Mouse (Mus musculus) embryo, embryonic 11.5 days (tissue): ENCODE results near the gene Atp8b2.
A peak's percentile ranks its signal among the peaks of the same experiment; 100 is the strongest.

ENCODE experiments used
- DNase-seq: peaks from one replicate; pipeline ENCODE4 v3.0.0-alpha.2; 2012; ENCODE audit warnings: low read depth, low spot score

Gene Atp8b2

DNA sequence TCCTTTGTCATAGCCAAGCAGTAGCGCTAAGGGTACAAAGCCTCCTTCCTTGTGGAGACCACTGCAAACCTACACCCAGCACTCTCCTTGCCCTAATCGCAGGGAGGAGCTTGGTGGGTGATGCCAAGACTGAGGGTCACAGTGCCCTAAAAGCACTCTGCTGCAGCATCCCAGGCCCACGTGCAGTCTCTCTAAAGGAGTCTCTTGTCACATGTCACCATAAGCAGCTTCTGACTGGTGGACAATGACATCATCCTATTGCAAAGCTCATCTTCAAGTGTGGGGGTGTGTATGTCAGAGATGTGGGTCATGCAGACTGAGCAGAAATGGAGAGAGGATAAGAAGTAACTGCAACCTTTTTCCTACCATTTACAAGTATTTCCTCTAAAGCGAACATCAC, 3.9 kb downstream of the Atp8b2 start:
- DNase-seq, result no peak

DNA sequence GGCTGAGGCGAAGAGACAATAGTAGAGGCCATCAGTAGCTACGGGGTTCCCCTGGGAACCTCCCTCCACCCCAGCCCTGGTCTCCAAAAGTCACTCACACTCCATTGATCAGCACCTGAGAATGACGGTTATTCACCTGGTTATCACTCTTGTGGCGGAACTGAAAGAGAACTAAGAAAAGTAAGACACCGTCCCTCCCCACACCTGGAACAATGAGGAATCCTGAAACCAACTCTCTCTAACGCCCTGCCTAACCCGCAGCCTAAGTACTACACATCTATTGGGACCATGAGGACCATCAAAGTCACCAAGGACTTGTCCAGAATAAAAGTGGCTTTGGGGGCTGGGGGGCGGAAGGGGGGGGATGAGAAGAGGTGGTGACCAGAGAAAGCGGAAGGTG, 5.4 kb downstream of the Atp8b2 start:
- DNase-seq, result no peak

DNA sequence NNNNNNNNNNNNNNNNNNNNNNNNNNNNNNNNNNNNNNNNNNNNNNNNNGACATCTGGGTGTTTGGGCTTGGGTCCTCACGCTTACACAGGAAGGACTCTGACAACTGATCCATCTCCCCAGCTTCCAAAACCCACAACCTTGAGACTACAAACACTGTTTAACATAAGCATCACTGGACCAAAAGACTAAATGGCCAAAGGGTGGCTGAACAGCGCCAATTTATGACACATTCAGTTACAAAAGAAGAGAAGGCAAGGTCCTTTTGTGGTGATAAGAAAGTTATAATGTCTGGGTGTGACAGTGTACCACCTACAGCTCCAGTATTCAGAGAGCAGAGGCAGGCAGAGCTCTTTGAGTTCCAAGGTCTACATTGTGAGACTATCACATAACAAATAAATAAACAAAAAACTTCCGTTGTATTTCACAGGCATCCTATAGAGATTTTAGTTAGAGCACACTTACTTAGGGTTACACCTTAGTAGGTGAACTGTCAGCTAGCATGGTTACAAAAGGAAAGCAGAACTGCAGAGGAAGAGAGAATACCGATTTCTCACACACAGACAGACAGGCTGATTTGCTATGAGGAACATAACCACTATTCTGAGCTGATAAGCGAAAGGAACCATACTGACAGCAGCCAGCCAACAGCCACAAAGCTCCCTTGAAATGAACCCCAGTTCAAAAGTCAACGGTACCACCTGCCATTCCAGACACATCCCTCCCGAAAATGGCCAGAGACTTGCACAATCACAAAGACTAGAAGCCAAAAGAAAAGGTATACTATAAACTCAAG, 6.9 kb downstream of the Atp8b2 start:
- DNase-seq, result no peak

DNA sequence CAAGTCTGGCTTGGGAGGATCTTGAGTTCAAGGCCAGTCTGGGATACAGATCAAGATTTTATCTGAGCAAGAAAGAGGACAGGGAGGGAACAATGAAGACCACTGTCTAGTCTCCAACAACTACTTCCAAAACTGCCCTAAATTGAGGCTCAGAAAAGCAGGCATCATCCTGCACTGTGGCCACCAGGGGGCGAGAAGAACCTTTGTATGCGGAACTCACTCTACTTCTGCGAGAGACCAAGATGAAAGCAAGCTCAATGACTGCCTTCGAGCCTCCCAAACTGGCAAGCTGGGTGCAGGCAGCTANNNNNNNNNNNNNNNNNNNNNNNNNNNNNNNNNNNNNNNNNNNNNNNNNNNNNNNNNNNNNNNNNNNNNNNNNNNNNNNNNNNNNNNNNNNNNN, 9.9 kb downstream of the Atp8b2 start:
- DNase-seq, result peak; percentile 64

DNA sequence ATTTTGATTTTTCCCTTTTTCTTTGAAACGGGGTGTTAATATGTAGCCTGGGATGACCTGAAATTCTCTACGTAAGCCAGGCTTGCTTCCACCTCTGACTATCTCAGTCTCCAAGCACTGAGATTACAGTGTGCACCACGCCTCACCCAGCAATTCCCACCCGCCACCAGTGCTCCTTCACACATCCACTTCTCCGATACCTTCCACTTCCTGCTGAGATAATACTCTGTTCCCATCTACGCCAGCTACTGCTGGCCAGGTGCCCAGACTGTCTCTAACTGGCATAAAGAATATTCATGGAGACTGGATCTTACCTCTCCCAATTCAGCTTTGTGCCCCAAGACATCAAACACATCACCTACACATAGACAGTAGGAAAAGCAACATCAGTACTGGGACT, 14.7 kb downstream of the Atp8b2 start:
- no peak for DNase-seq

DNA sequence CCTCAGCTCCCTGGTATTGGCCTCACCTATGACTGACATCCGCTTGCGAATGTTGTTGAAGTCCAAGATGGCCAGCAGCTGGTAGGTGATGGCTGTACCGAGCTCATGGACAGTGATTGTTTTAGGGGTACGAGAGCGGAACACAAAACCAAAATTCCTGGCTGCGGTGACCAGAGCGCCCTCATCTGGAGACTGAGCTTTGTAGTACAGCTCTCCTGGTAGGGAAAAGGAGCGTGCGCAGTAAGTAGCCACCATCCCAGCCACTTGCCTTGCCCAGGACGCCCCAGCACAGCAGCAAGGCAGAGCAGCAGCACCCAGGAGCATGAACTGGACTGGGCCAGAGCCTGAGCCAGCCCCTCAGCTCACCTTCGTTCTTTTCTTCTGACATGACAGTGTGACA, 15.3 kb downstream of the Atp8b2 start:
- DNase-seq, result no peak

DNA sequence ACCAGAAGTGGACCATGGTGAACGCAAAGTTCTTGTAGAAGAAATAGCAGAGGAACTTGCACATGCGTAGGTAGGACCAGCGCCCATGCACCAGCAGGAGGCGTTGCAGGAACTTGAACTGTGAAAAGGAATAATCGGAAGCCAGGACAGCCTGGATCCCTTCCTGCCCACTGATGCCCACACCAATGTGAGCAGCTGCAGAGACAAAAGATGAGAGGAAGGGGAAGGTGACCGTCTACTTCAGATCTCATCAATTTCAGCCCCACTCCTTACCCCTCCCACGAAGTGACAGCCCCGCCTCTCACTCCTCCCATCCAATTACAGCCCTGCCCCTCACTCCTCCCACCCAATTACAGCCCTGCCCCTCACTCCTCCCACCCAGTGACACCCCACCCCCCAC, 18.3 kb downstream of the Atp8b2 start:
- no peak for DNase-seq

DNA sequence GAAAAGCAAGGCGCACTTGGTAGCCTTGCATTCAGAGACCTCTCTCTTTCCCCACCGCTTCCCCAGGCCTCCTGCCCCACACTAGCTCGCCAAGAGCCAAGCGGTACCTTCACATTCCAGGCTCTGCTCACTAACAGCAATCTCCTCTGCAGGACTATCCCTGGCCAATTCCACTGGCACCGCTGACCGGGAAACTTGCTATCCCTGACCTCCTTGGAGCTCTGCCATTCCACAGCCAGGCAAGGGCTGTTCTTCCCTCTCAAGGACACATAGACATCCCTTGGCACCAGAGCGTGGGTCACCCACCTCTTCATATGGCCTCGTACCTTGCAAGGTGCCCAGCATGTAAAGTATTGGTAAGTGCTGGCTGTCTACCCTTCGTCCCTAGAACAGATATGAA, 20.4 kb downstream of the Atp8b2 start:
- no peak for DNase-seq

DNA sequence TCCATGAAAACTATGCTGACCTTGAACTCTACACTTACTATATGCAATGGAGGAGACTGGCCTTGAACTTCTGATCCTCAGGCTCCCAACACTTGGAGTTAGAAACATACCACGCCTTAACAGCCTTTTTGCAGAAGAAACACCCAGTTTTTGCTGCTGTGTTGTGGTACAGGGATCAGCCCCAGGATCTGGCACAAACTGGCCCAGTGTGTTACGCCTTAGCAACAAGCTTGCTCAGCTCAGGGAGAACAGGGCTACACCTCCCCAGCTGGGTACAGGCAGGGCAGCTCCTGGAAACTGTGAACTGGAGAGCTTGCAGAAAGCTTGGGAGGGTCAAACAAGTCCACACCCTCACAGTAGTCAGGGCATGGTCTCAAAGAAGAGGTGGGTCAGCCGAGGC, 26.8 kb downstream of the Atp8b2 start:
- no peak for DNase-seq

DNA sequence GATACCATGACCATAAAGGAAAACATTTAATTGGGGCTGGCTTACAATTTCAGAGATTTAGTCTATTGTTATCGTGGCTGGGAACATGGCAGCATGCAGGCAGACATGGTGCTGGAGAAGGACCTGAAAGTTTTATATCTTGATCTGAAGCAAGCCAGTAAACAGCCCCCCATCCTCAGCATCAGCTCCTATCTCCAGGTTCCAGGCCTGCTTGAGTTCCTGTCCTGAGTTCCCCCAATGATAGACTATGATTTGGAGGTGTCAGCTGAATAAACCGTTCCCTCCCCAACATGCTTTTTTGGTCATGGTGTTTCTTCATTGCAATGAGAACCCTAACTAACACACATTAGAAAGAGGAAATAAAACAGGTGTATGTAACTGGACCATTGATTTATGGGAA, 30.4 kb downstream of the Atp8b2 start:
- no peak for DNase-seq

DNA sequence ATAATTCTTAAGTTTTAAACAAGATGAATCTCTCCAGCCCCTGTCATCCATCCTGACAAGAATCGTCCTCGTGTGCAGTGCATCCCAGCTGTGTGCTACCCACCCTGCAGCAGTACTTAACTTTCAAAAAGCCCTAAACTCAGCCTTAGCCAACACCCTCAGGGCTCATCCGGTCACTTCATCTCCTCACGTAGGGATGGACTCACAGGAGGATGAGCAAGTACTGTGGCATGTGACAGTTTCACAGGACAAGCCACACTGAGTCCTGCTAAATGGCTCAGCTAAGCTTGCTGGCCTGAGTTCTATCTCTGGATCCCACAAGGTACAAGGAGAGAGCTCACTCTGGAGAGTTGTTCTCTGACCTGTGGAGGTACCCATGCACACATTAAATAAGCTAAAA, 34.4 kb downstream of the Atp8b2 start:
- DNase-seq, result no peak

DNA sequence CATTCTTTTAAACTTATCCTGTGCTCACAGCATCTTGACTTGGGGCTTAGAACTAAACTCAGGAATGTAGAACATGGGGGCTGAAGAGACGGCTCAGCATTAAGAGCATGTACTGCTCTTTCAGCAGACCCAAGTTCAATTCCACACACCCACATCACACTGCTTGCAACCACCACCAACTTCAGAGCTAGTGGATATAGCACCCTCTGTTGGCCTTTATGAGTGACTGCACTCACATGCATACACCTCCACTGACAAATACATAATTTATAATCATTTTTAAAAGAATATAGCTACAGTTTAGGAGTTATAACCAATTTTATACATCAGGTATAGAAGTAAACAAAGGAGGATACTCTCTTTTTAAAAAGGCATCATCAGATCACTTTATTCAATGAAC, 36.9 kb downstream of the Atp8b2 start:
- DNase-seq, result no peak

DNA sequence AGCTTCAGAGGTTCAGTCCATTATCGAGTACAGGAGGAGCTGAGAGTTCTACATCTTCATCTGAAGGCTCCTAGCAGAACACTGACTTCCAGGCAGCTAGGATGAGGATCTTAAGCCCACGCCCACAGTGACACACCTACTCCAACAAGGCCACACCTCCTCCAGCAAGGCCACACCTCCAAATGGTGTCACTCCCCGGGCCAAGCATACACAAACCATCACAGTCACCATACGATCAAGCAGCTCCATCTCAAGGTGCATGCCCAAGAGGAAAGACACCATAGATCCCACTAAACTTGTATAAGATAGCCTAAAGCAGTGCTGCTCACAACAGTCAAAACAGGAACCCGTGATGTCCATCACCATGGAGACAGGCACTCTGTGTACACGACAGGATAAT, 42.6 kb downstream of the Atp8b2 start:
- no peak for DNase-seq

DNA sequence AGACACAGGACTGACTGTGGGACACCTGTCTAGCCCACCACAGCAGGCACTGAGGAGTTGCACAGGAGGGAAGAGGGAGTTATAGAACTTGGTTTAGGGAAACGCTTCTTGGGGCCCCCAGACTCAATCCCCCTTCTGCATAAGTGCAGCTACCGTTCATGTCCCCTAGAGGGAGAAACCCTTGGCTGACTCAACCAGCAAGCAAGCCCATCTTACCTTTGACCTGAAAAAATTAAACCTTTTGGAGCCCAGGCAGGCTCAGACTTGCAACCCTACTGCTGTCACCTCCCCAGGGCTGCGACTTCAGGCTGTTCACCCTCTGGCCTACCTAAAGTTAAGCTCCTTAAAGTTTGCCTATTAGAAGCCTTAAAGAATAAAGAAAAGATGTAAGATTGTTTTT, 45.9 kb downstream of the Atp8b2 start:
- no peak for DNase-seq

DNA sequence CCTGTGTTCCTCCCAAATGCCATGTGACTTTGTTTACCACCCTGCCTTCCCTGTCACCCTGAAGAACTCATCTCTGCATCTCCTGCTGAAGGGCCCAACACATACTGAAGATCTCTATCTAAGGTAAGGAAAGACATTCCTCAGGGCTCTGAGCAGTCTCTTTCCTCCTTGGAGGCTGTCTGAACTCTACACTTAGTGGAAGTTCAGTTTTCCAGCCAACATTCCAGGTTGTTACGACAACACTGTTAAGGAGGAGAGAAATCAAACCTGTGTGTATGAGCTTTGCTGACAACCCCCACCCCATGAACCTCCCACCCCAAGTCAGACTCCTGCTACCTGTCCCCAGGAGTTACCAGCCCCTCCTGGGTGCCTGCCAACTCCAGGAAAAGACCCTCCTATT, 46.7 kb downstream of the Atp8b2 start:
- no peak for DNase-seq

DNA sequence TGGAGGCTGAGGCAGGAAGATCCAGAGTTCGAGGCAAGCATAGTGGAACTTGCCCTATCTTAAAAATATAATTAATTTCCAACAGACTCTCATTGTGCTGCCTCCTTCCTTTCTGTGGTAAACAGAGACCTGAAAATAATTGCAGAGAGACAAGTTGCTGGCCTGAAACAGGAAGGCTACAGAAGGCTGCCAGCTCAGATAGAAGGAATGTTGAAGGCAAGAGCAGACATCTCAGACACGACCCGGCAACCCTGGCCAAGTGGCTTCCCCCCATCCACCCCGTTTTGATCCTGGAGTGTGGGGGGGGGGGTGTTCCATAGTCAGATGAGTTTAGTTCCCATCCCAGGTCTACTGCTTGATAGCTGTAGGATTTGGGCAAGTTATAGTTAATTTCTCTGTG, 48.6 kb downstream of the Atp8b2 start:
- DNase-seq, result no peak

DNA sequence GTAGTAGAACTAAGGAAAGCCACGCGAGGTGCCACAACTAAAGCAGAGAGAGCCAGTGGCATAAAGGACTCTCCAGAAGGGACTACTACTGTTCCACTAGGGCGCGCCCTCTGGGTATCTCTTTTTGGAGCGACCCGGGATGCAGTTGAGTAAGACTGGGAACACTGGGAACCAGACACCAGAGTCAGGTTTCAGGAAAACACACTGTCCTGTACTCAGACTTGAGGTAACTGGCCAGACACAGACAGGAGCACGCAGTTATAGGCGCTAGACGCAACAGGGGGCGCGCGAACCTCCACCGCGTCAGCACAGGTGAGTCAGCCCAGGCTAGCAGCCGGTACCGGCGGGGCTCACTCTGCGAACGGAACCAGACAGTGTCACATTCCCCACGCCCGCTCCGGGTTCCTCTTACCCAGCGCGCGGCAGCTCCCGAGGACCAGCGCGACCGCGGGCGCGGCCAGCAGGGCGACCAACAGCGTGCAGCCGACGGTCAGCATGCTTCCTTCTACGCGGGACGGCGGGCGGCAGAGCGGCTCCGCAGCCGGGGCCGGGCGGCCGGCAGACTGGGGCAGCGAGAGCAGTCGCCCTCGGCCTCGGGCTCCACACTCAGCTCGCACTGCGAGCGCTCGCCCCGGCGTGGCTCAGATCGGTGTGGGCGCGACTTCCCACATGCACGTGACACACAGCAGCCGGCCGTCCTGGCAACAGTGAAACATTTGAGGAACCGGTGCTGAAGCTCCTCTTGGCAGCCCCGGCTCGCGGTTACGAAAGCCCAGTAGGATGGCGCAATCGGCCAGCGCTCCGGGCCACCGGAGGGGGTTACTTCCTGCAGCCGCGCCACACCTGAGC, 50.5 kb downstream of the Atp8b2 start, which contains the start of gene Il6ra:
TSS of gene Il6ra (minus strand) at position 654 of the 849 bp plus-strand sequence.
- DNase-seq, result peak; percentile 44

DNA sequence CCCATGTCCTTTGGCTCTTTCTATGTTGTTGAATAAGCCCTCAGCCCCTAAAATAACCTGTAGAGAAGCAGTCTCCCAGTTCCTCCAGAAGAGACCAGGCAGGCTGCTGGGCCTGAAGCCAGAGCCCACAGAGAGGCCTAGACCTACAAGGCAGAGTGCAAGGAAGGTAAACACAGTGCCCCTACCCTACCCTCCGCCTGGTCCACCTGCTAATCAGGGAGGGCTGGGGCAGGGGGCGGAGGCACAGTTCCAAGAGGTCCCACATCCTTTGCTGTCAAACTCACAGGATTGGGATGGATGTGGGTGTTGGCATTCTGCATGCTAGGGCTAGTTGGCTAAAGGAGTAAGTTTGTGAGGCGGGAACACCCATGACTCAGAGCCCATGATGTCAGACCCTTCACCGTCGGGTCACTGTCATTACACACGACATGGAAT, 51.2 kb downstream of the Atp8b2 start:
- DNase-seq, result no peak

DNA sequence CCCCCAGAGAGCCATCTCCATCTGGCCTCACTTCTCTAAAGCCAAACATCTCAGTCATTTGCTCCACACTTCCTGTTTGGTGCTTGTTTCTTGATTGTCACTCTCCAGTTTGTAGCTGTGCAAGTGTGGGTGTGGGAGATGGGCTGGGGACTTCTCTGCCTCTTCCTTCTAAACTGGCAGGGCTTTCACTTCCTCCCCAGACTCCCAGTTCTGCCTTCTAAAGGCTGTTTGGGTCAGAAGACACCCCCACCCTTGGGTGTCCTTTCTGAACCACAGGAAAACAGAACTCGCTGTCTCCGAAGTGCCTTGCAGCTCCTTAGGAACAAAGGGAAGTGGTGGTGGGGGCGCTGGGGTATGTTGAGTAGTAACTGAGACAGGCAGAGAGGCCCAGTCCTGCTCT, 52.1 kb downstream of the Atp8b2 start:
- no peak for DNase-seq

DNA sequence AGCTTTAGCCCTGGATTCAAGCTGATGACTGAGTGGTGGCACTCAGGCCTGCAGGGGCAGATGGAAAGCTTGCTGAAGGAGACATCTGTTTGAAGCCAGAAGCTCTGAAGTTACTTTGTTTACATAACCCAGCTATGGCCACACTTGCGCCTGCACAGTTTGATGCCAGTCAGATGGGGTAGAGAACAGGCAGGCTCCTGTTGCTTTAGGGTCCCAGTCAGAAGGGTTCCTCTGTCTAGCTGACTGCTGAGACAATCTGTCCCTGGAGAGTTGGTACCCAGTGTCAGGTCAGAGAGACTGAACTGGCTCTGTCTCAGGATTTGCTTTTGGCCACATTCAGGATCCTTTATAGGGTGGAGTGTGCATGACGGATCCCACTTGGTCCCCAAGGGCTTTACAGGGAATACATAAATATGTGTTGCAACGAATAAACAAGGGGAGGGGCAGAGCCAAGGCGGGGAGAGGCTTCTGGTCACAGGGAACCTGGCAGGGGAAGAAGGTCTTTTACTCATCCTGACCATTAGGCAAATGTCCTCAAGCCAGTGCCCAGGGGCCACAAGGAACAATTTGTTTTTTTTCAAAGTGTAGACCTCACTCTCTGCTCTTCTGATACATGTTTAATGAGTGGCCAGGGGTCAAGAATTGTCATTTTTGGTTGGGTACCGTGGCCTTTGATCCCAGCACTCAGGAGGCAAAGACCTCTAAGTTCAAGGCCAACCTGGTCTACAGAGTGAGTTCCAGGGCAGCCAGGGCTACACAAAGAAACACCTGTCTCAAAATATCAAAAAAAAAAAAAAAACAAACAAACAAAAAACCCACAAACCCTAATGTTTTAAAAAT, 53.4 kb downstream of the Atp8b2 start:
- no peak for DNase-seq

DNA sequence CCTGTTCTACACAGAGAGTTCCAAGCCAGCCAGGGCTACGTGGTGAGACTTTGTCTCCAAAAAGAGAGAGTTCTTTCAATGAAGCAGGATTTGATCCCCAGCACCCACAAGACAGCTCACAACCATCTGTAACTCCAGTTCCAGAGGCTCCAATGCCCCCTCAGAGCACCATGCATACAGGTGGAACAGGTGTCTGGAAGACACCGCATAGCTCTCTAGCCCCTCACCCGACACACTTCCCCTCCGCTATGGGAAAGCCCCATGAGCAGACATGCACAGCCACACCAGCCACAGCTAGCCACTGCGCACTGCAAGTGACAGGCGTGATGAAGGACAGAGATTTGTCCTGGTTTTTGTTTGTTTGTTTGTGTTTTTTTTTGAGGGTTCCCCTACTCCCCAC, 54.5 kb downstream of the Atp8b2 start:
- no peak for DNase-seq

DNA sequence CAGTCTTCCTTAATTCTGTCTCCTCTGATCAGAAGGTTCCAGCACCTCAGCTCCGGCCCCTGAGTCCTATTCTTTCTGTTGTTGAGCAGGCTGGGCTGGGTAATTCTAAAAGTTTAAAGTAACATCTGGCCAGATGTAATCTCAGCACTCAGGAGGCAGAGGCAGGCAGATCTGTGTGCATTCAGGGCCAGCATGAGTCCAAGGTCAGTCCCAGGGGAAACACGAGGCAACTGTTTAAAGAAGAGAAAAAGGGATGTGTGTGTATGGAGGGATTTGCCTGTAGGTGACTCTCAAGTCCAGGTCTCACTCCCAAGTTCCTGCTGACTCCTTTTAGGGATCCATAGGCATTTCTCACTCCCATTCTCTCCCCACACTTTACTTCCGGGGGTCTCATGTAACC, 55.5 kb downstream of the Atp8b2 start:
- DNase-seq, result no peak
